Mouse (Mus musculus) brown adipose tissue, adult 24 weeks (tissue): Measurements from ENCODE around the gene Angel2. TPM values are rescaled to one million over a fixed set of nuclear protein-coding genes. Genes with fewer than 3 reads are reported as not detected.

Experiments
- H3K27ac ChIP-seq: fragments of 200-500 bp; replicated peaks from 2 replicates; pipeline ENCODE4 v1.5.1; 2012; ENCODE audit warnings: low read depth, mild to moderate bottlenecking, low read length
- H3K4me1 ChIP-seq: fragments of 200-500 bp; 2 replicates; pipeline ENCODE4 v1.6.1; 2012; ENCODE audit warnings: low read length, mixed read lengths; ENCODE audit not compliant: control insufficient read depth, insufficient read depth, insufficient read length
- H3K4me3 ChIP-seq: fragments of 200-500 bp; 2 replicates; pipeline ENCODE4 v1.5.1; 2012; ENCODE audit warnings: low read depth, mild to moderate bottlenecking, low read length, moderate library complexity; ENCODE audit not compliant: insufficient read depth
- polyA plus RNA-seq: library from polyadenylated mRNA; stranded (reverse); fragments of >200 nt; gene quantifications from 2 replicates; pipeline ENCODE4 v1.2.4, GENCODE M21; 2012; ENCODE audit not compliant: missing spikeins, insufficient read depth, insufficient read length

Gene Angel2
- polyA plus RNA-seq, 1 experiment, result 28.7 TPM

DNA sequence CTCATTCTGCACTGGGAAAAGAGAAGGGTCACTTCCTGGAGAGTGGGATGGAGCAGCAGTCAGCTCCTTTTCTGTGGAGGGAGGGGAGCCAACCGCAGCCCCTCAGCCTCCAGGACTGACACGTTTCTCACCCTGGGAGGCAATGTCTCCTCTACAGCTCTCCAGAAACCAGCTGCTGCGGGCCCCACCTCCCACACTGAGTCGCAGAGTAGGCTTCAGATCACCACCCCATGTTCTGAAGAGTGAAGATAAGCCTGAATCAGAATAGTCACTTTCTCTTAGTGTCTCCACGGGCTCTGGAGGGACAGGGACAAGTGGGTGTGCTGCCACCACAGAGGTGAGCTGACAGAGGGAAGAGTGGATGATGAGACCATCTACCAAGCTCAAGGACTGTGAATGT, 33.9 kb downstream of the Angel2 start:
- Histone ChIP-seq H3K27ac (no peak overlapping the region), H3K4me1 (no peaks in the 10 kb centered on the region), H3K4me3 (no peak overlapping the region)

GRCm38 (mm10) chr1:190962760-190963159, 37.8 kb downstream of the Angel2 start:
- Histone ChIP-seq H3K4me1 (no peaks in the 10 kb centered on the region), H3K27ac (no peak overlapping the region), H3K4me3 (no peak overlapping the region)

DNA sequence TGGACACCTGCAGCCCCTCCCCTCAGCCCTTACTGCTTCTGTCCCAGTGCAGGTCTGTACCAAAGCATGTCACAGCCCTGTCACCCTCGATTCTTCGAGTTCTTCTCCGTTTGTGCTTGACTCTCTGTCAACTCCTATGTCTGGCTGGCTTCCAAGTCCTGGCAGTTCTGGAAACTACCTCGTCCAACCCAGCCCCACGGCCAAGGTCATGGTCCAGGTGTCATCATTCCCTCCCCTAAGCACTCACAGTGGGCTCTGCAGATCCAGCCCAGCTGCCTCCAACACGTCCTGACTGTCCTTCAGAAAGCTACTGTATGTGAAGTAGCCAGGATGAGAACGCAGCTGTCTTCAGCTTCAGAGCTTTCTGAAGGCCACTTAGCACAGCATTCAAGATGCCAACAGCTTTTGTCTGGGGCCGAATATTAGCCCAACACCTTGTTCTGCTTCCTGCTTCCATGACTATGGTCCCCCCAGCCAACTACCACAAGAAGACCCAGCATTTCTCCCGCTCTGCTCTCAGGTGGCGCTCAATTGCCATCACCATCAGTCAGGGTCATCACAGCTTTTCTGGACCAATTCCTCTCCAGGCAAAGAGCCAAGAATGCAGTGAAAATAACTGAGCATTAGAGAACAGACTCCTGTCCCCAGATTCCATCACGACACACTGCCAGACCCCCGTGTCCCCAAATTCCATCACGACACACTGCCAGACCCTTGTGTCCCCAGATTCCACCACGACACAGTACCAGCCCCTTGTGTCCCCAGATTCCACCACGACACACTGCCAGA, 40.3 kb downstream of the Angel2 start:
- Histone ChIP-seq H3K27ac (no peak overlapping the region), H3K4me3 (no peak overlapping the region), H3K4me1 (no peaks in the 10 kb centered on the region)

GRCm38 (mm10) chr1:190968010-190968409, 43.1 kb downstream of the Angel2 start:
- no peaks in the 10 kb centered on the region for H3K4me1 ChIP-seq
- no peak overlapping the region for H3K27ac ChIP-seq
- H3K4me3 ChIP-seq, result no peak overlapping the region

- no peak overlapping the region for H3K4me3 ChIP-seq
- no peaks in the 10 kb centered on the region for H3K4me1 ChIP-seq
- no peak overlapping the region for H3K27ac ChIP-seq
Observed at GRCm38 (mm10) chr1:190971708-190972610, 47.0 kb downstream of the Angel2 start.

DNA sequence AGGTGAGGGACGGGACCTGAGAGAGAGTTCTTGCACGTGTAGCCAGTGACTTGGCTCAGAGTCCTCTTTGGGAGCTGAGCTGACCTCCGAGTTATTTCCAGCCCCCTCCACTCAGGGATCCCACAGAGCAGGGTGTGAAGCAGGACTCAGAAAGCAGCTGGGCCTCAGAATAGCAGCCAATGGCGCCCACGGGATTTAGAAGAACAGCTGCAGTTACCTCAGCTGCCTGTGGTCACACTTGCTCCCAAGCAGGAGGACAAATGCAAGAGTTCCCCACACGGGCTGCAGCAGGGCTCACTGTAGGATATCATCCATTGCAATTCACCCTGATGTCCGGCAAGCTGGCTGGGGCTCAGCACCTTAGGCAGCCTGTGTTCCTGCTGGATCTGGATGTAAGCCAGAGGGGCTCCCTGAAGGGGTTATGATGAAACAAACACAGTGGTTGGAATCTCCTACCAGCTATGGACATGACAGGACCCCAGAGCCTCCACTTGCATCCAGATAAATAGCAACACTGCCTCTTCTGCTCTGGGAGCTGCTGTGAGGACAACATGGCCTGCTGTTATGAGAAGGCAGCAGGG, 47.8 kb downstream of the Angel2 start:
- no peaks in the 10 kb centered on the region for H3K4me1 ChIP-seq
- H3K4me3 ChIP-seq, result no peak overlapping the region
- H3K27ac ChIP-seq, result no peak overlapping the region

DNA sequence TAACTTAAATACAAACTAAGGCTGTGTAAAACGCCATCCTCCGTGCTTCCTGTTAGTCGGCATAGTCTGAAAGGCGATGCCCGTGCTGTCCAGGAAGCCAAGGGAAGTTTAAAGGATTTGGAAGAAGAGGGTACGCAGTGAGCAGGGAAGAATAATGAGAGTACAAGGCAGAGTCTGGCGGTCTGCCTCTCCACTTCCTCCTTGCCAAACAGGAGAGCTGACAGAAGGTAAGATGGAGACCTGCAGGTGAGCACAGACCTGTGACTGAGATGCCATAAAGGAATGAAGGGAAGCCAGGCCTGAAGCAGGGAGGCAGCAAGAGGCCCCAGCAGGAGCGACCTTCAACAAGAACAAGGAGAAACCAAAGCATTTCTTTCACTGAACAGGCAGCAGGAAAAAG, 49.3 kb downstream of the Angel2 start:
- no peak overlapping the region for H3K4me3 ChIP-seq
- peaks cover 4% of the 10 kb centered on the region; the same call in 1 of the 2 replicates for H3K4me1 ChIP-seq
- no peak overlapping the region for H3K27ac ChIP-seq

DNA sequence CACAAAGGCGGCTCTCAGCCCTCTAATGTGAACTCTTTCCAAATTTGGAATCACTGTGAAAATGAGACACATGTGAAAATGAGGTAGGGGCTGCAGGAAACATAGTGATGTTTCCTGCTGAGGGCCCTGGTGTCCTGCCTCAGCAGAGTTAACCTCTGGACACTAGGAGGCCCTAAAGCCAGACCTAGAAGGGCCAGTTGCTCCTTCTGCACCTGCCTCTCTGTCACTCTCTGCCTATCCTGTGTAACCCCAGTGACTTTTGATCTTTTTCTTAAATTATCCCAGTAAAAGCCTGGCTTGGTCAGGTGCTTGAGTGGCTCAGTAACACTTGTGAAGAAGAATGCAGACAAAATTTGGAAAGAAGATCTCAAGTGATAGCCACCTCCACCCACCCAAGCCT, 49.9 kb downstream of the Angel2 start:
- Histone ChIP-seq H3K27ac (no peak overlapping the region), H3K4me3 (no peak overlapping the region), H3K4me1 (peaks cover 4% of the 10 kb centered on the region; the same call in 1 of the 2 replicates)

GRCm38 (mm10) chr1:190976887-190977573, 52.1 kb downstream of the Angel2 start:
- Histone ChIP-seq H3K27ac (no peak overlapping the region), H3K4me1 (peaks cover 4% of the 10 kb centered on the region; the same call in 1 of the 2 replicates), H3K4me3 (no peak overlapping the region)

DNA sequence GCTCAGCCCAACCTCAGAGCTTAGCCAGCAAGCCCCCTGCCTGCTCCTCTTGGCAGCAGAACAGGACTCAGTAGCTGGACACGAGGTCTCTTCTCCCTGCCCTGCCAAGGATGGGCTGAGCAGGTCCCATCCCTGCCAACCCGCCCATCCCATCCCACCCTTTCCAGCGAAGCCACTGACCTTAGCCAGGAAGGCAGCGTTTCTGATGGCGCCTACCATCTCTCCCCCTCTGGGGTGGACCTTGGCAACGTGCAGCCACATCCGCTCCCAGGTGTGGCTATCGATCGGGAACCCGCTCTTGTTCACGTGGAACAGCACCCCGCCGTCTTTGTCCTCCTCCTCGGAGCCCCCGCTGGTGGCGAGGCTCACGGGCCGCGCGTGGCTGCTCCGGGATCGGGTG, 53.1 kb downstream of the Angel2 start:
- Histone ChIP-seq H3K4me3 (peak overlapping the region; percentile 56), H3K4me1 (peaks cover 4% of the 10 kb centered on the region; the same call in 1 of the 2 replicates), H3K27ac (no peak overlapping the region)

DNA sequence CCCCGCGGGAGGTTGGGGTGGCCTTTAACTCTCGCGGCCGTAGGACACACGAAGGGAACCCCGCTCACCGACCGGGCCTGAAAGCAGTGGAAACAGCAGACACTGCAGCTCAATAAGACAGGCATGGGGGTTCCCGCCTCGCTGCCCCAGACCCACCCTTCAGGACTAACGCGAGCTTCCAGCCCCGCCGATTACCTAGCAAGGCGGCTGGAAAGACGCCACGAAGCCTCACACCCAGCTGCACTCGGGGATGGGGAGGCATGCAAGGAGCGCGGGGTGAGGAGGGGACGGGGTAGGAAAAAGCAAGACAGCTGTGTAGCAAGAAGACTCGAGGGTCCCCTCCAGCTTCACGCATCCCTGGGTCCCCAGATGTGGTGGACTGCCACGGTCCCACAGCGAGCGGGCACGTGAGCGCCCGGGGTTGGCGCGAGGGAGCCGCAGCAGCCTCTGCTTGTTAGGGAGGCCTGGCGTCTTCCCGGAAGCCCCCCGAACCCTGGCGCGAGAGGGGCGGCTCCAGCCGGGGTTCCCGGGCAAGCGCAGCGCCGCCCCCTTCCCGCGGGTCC, 53.7 kb downstream of the Angel2 start:
- H3K4me3 ChIP-seq, result peak overlapping the region; percentile 56
- H3K4me1 ChIP-seq, result peaks cover 4% of the 10 kb centered on the region; the same call in 1 of the 2 replicates
- H3K27ac ChIP-seq, result no peak overlapping the region

GRCm38 (mm10) chr1:190979100-190979563, 54.2 kb downstream of the Angel2 start, which contains the start of gene Vash2:
TSS of gene Vash2 (minus strand) at chr1:190979296.
- Histone ChIP-seq H3K27ac (no peak within 1 kb of the TSS), H3K4me3 (peak within 1 kb of the TSS; percentile 56), H3K4me1 (peaks cover 4% of the 10 kb centered on the region; the same call in 1 of the 2 replicates)

- no peak overlapping the region for H3K27ac ChIP-seq
- no peak overlapping the region for H3K4me3 ChIP-seq
- H3K4me1 ChIP-seq, result peaks cover 4% of the 10 kb centered on the region; the same call in 1 of the 2 replicates
Observed at GRCm38 (mm10) chr1:190980470-190980869, 55.6 kb downstream of the Angel2 start.

- Histone ChIP-seq H3K4me3 (no peak overlapping the region), H3K27ac (no peak overlapping the region), H3K4me1 (peaks cover 4% of the 10 kb centered on the region; the same call in 1 of the 2 replicates)
Observed at GRCm38 (mm10) chr1:190981412-190981811, 56.5 kb downstream of the Angel2 start.
